26 mouse cellular contexts compared by ENCODE assay signal in the genomic region with DNA sequence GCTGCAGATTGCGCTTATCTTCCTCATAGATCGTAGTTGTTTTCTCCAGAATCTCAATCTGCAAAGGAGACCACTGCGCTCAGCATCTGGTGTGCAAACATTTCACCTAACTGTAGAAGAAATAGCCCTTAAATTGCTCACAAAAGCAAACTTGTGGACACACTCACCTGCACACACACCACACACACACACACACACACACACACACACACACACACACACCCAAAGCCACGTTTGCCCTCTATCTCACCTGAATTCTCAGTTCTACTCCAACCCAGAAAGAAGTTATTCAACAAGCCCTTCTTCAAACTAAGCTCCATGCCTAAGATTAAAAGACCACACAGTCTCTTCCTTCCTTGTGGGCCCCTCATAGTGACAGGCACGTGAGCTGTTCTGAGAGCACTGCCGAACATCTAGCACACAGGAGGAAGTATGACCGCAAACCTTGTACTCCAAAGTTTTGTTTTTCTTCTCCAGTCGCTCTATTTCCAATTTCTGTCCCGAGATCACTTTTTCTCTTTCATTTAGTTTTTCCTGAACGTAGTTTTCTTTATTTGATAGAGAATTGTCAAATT. TPM values are rescaled to one million over a fixed set of nuclear protein-coding genes. Genes with fewer than 3 reads are reported as not detected.
DNase-seq lines count a peak whose midpoint lies in the region; ATAC-seq lines count a peak whose summit lies in the region.
"Had no signal": no experiment of that assay in that cellular context is flagged by ENCODE, and none has a peak within 500 bp of the region (broad histone marks: within the 10 kb centered on the region; RNA-seq: fewer than 3 reads in every experiment).

No protein-coding gene starts in this region.

- 94% methylated on average over 10 of the region's 10 CpGs for WGBS in midbrain, embryonic 10.5 days

- no peaks in the 10 kb centered on the region for H3K4me1 ChIP-seq in midbrain, embryonic 10.5 days
- H3K4me1 ChIP-seq: forebrain, embryonic 13.5 days; limb, embryonic 10.5 days; limb, embryonic 15.5 days; neural tube, embryonic 12.5 days had no signal

- peaks cover 100% of the 10 kb centered on the region for H3K36me3 ChIP-seq in midbrain, embryonic 10.5 days

- ATAC-seq in CD4-positive, CD25-positive, alpha-beta regulatory T cell, adult 4 months, result no peak
- ATAC-seq in hematopoietic stem cell, adult 5-6 weeks (replicated peaks in 1 of 2; ENCODE audit: insufficient read depth in 1 of 2, low FRiP score in 2 of 2, low TSS enrichment in 1 of 2, low read depth in 1 of 2, poor library complexity in 2 of 2, severe bottlenecking in 2 of 2), result peak; percentile 66 to 88
- ATAC-seq: forebrain, embryonic 13.5 days; hindbrain, embryonic 16.5 days; midbrain, embryonic 16.5 days had no signal

- no peak overlapping the region for H3K27ac ChIP-seq in midbrain, embryonic 10.5 days (replicated peaks)
- H3K27ac ChIP-seq: forebrain, embryonic 13.5 days; kidney, postnatal 0 days; limb, embryonic 10.5 days; limb, embryonic 15.5 days; liver, embryonic 14.5 days; macrophage; neural tube, embryonic 12.5 days had no signal

- H3K27me3 ChIP-seq in midbrain, embryonic 10.5 days (ENCODE audit: low read depth, poor library complexity, severe bottlenecking), result no peaks in the 10 kb centered on the region
- H3K27me3 ChIP-seq: forebrain, embryonic 13.5 days; limb, embryonic 15.5 days; neural tube, embryonic 12.5 days had no signal

- no peaks in the 10 kb centered on the region for H3K9me3 ChIP-seq in midbrain, embryonic 10.5 days (replicated peaks)
- H3K9me3 ChIP-seq: forebrain, embryonic 13.5 days; limb, embryonic 10.5 days; limb, embryonic 15.5 days; neural tube, embryonic 12.5 days had no signal

- no peak overlapping the region for H3K4me3 ChIP-seq in midbrain, embryonic 10.5 days
- H3K4me3 ChIP-seq: forebrain, embryonic 13.5 days; limb, embryonic 10.5 days; limb, embryonic 15.5 days; neural tube, embryonic 12.5 days had no signal

- DNase-seq in CD4-positive, CD25-positive, alpha-beta regulatory T cell, adult 2 months (ENCODE audit: low read depth, low spot score), result peak; percentile 40
- DNase-seq in thymus, postnatal 0 days (ENCODE audit: low spot score), result peak; percentile 79
- peak; percentile 53 for DNase-seq in thymus, postnatal 4 days
- DNase-seq in retina, postnatal 1 day, result no peak
- DNase-seq in gastrocnemius, postnatal 10 days, result no peak
- DNase-seq in midbrain, embryonic 10.5 days (ENCODE audit: low spot score), result no peak
- DNase-seq: adrenal gland, adult 8-10 months; cerebellum, adult 8-10 months; cerebellum, postnatal 25 days; heart, postnatal 14 days; kidney, adult 18-20 months; kidney, postnatal 4 days; layer of hippocampus, postnatal 36 days; lung, adult 2 months; lung, postnatal 10 days had no signal

RNA-seq across cellular contexts. Expression of a gene that starts 10.8 kb away (rescaled TPM):
- polyA plus RNA-seq in CD4-positive, CD25-positive, alpha-beta regulatory T cell, adult 4 months (2017; shearing (Covaris generic)), result 1,000 to 10,000 TPM; 3,273 to 3,796 TPM
- total RNA-seq in hematopoietic stem cell, adult 5-6 weeks (2017), result 4,785 and 5,477 TPM in 2 replicates
- polyA plus RNA-seq in thymus, postnatal 0 days (2015; fragmentation: Nextera tagmentation; extraction: Ambion mirVana), result 2,029 and 2,097 TPM in 2 replicates
- 1,000 to 10,000 TPM; 1,829 to 1,854 TPM for total RNA-seq in gastrocnemius, postnatal 10 days (2021)
- 965 and 1,195 TPM in 2 replicates for polyA plus RNA-seq in midbrain, embryonic 10.5 days (2016; fragmentation: Nextera tagmentation; extraction: Ambion mirVana)

RNA-seq across cellular contexts. Expression of a gene that starts 21.4 kb away (rescaled TPM):
- 10 to 100 TPM in 1 of 2 experiments, 1 to 10 TPM in 1; 6.6 to 14.8 TPM for polyA plus RNA-seq in CD4-positive, CD25-positive, alpha-beta regulatory T cell, adult 4 months (2017; shearing (Covaris generic))
- 142 and 175 TPM in 2 replicates for total RNA-seq in hematopoietic stem cell, adult 5-6 weeks (2017)
- polyA plus RNA-seq in thymus, postnatal 0 days (2015; fragmentation: Nextera tagmentation; extraction: Ambion mirVana), result 106 and 107 TPM in 2 replicates
- 10 to 100 TPM; 16.9 to 25.0 TPM for total RNA-seq in gastrocnemius, postnatal 10 days (2021)
- polyA plus RNA-seq in midbrain, embryonic 10.5 days (2016; fragmentation: Nextera tagmentation; extraction: Ambion mirVana), result 121 and 123 TPM in 2 replicates

Comparison
In these comparisons a context has a peak if more than half of its experiments do, and no peak if none do; other contexts are left out.
1. DNase-seq: peak in CD4-positive, CD25-positive, alpha-beta regulatory T cell, adult 2 months (single experiment), thymus, postnatal 0 days (single experiment) and thymus, postnatal 4 days (single experiment); none in retina, postnatal 1 day (single experiment), gastrocnemius, postnatal 10 days (single experiment) and midbrain, embryonic 10.5 days (single experiment).